Mouse (Mus musculus): ENCODE measurements around the gene Parp11.

The Parp11 gene

DNA sequence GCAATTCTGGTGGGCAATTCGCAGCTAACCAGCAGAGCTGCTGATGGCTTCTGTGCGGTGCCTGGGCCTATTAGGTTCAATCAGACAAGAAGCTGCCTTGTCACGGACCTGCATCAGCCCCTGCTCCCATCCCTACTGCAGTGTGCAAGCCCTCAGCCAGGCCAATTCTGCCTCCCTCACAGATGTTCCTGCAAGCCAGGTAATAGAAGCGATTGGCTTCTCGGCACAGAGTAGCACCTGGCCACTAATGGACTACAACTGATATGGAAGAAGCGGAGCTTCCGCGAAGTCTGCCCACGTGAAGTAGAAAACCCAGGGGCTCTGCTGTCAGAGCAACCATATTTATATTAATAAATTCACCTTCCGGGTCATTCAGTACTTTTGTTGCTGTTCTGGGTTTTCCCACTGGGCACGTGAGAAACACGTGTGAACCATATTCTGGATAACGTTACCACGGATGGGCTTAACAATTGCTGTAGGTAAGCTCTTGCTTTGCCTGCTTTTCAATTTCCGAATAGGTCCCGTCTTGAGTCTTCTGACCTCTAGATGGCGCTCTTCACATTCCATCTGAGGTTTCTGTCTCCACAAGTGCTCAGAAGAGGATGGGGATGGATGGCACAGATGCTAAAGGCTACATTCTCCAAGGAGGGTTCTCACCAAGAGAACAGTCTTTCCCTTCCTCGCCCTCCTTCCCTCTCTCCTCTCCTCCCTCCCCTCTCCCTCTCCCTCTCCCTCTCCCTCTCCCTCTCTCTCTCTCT lies 95.2 kb downstream of the Parp11 start:
- DNase-seq (ENCODE audit: low read depth in 2 of 2, low spot score in 2 of 2), result peak; percentile 53 to 55
